Mouse (Mus musculus): ENCODE results near the gene Gm12258. TPM values are rescaled to one million over a fixed set of nuclear protein-coding genes. Genes with fewer than 3 reads are reported as not detected.
"Not testable (repeated sequence)": the region's sequence is repeated elsewhere in the genome, so short reads cannot be mapped to it uniquely, and the experiment has no call there.

The Gm12258 gene
- not detected in 2 replicates for polyA plus RNA-seq (2012; ENCODE audit: insufficient read depth, insufficient read length, low replicate concordance, missing spikeins)

DNA sequence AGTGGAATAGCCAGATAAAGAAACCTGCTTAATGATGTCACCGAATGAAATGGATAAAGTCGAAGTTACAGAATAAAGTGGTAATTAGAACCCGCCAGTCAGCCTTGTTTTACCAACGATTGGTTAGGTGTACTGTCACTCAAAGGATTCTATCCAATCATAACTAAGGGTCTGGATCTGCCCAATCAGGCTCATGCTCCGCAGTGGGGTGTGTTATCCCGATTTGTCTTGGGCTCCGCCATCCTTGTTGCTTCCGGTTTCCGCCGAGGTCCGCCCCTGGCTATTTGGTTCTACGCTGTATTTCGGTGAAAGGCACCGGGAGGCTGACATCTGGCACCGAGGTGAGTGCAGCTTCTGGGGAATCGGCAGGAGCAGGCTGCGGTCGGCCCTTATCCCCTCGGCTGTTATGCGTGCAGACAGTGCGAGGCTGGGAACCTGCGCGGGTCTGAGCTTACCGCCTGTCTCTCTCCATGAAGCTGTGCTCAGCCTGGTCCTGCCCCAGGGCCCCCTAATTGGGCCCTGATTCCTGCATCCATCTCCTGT, at the start of gene Gm12258:
Gm12258 (plus strand) TSS at position 240 of the 543 bp plus-strand sequence.
- TF ChIP-seq CTCF (IDR thresholded peaks at IDR 0.05; ENCODE audit: insufficient read depth, low read depth, low read length) (no peak), POLR2A (IDR thresholded peaks at IDR 0.05; ENCODE audit: insufficient read depth, low read depth, low read length) (peak; percentile 57; the same call in 1 of the 2 replicates)
- H3K27ac ChIP-seq (ENCODE audit: insufficient read depth, low read depth, low read length): peak within 1 kb of the TSS; percentile 73
- WGBS: under 1% methylated on average over 24 of the region's 24 CpGs
- peak within 1 kb of the TSS; percentile 79 for H3K4me3 ChIP-seq (ENCODE audit: insufficient read depth, low read depth, low read length)
- peaks cover 3% of the 10 kb centered on the region; the same call in 1 of the 2 replicates for H3K4me1 ChIP-seq (ENCODE audit: control insufficient read depth, insufficient read depth, low read length)

DNA sequence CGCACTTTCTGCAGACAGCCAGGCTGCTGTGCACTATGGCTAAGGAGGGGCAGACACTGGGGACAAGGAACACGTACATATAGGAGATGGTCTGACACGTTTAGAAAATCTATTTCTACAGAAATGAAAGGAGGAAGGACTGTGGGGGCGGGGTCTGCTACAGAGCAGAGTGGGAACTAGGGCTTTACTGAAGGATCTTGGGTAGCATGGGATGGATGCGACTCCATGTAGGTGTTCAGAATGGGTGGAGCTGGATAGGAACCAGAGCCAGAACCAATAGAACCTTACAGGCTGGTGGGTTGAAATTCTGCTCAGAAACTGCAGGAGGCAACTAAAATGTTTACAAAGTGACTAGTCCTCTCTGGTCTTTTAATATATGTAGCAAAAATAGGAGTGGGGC, 47.2 kb upstream of the Gm12258 start:
- Histone ChIP-seq H3K4me3 (ENCODE audit: insufficient read depth, low read depth, low read length) (no peak overlapping the region), H3K4me1 (ENCODE audit: control insufficient read depth, insufficient read depth, low read length) (peaks cover 10% of the 10 kb centered on the region), H3K27ac (ENCODE audit: insufficient read depth, low read depth, low read length) (no peak overlapping the region)
- WGBS: 75% methylated on average over 5 of the region's 5 CpGs
- TF ChIP-seq POLR2A (IDR thresholded peaks at IDR 0.05; ENCODE audit: insufficient read depth, low read depth, low read length) (no peak), CTCF (IDR thresholded peaks at IDR 0.05; ENCODE audit: insufficient read depth, low read depth, low read length) (no peak)

DNA sequence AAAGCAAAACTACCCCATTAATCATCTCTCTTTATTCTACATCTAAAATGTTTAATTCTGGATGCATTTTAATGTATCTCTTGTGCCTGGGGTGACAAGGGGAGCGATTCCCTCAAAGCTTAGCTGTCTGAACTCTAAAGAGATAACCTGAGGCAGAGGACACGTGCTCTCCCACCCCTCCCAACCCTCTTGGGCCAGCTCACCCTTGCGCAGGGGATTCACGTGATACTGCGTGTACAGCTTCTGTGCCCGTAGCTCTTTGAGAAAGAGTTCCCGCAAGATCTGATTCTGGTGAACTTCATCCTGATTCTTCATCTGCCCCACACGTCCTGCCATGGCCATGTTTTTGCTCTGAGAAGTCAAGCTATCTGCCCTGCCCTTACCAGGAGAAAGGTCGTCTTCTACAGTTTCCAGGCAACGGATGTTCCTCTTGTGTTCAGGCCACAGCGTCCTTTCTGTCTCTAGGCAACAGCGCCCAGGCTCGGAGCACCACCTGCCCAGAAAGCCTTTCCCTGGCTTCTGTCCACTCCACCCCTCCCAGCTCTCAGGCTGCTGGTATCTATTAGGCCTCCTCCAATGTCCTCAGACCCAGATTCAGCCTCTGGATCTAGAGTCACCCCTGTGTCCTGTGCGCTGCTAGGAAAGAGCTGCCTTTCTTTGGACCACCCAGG, 45.3 kb upstream of the Gm12258 start, which contains the start of gene Fam183b:
Fam183b (minus strand) TSS at position 403 of the 671 bp plus-strand sequence.
- 36% methylated on average over 14 of the region's 14 CpGs for WGBS
- peak within 1 kb of the TSS; percentile 0; the same call in 1 of the 2 replicates for H3K4me3 ChIP-seq (ENCODE audit: insufficient read depth, low read depth, low read length)
- peaks cover 10% of the 10 kb centered on the region for H3K4me1 ChIP-seq (ENCODE audit: control insufficient read depth, insufficient read depth, low read length)
- TF ChIP-seq POLR2A (IDR thresholded peaks at IDR 0.05; ENCODE audit: insufficient read depth, low read depth, low read length): no peak
- no peak for TF ChIP-seq CTCF (IDR thresholded peaks at IDR 0.05; ENCODE audit: insufficient read depth, low read depth, low read length)
- no peak within 1 kb of the TSS for H3K27ac ChIP-seq (ENCODE audit: insufficient read depth, low read depth, low read length)

DNA sequence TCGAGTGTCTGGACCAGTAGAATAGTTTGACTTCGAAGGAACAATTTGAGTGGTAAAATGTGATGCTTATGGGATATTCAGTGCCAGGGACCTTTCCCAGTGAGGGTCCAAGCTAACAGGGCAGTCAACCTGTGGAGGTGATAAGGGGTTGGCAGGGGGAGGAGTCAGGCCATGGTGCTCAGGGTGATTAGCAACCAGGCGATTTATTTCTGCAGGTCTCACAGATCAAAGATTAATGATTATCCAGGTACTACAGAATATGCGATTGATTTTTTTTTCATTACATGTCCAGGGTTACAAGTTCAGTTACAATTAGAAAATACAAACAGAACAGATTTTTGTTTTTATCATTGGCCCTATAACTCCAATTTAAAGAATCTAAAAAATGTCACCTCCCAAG, 43.1 kb upstream of the Gm12258 start:
- TF ChIP-seq CTCF (IDR thresholded peaks at IDR 0.05; ENCODE audit: insufficient read depth, low read depth, low read length) (no peak), POLR2A (IDR thresholded peaks at IDR 0.05; ENCODE audit: insufficient read depth, low read depth, low read length) (no peak)
- no peak overlapping the region for H3K27ac ChIP-seq (ENCODE audit: insufficient read depth, low read depth, low read length)
- 81% methylated on average over 4 of the region's 4 CpGs for WGBS

DNA sequence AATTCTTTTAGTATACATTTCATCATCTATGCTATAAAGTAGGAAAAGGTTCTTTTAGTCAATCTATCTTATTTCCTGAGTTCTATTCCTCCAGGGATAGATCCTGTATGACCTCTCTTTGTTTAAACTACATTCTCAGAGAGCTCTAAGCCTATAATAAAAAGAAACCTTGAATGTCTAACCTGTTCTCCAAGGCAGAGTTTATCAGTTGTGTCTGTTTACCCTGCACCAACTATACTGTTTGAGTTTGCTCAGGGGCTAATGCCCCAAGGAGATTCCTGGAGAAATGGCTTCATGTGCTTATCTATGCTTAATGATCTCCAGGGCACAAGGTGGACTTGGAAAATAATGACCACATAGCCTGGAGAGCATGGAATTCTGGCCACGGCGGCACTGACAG, 42.6 kb upstream of the Gm12258 start:
- 81% methylated on average over 2 of the region's 2 CpGs for WGBS
- peaks cover 10% of the 10 kb centered on the region for H3K4me1 ChIP-seq (ENCODE audit: control insufficient read depth, insufficient read depth, low read length)
- TF ChIP-seq CTCF (IDR thresholded peaks at IDR 0.05; ENCODE audit: insufficient read depth, low read depth, low read length): no peak
- no peak for TF ChIP-seq POLR2A (IDR thresholded peaks at IDR 0.05; ENCODE audit: insufficient read depth, low read depth, low read length)
- H3K27ac ChIP-seq (ENCODE audit: insufficient read depth, low read depth, low read length): no peak overlapping the region
- no peak overlapping the region for H3K4me3 ChIP-seq (ENCODE audit: insufficient read depth, low read depth, low read length)

More for the DNA sequence above, 43.1 kb upstream of the Gm12258 start:
- Histone ChIP-seq H3K4me1 (ENCODE audit: control insufficient read depth, insufficient read depth, low read length) (peaks cover 10% of the 10 kb centered on the region), H3K4me3 (ENCODE audit: insufficient read depth, low read depth, low read length) (no peak overlapping the region)

DNA sequence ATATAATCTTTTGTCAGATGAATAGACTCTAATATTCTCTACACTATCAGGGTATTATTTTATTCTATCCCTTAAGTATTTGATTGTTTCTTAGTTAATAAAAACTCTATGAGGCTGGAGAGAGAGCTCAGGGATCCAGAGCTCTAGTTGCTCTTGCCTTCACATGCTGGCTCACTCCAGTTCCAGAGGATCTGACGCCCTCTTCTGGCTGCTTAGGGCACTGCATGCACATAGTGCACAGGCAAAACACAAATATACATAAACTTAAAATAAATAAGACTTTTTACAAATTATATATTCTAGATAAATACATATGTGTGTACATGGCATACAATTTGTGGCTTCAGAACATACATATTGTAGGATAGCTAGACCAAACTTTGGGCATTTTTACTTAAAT, 35.0 kb upstream of the Gm12258 start:
- no peak overlapping the region for H3K27ac ChIP-seq (ENCODE audit: insufficient read depth, low read depth, low read length)
- WGBS: 11% methylated on average over 1 of the region's 1 CpGs
- no peaks in the 10 kb centered on the region for H3K4me1 ChIP-seq (ENCODE audit: control insufficient read depth, insufficient read depth, low read length)
- H3K4me3 ChIP-seq (ENCODE audit: insufficient read depth, low read depth, low read length): no peak overlapping the region
- TF ChIP-seq CTCF (IDR thresholded peaks at IDR 0.05; ENCODE audit: insufficient read depth, low read depth, low read length): no peak
- no peak for TF ChIP-seq POLR2A (IDR thresholded peaks at IDR 0.05; ENCODE audit: insufficient read depth, low read depth, low read length)

DNA sequence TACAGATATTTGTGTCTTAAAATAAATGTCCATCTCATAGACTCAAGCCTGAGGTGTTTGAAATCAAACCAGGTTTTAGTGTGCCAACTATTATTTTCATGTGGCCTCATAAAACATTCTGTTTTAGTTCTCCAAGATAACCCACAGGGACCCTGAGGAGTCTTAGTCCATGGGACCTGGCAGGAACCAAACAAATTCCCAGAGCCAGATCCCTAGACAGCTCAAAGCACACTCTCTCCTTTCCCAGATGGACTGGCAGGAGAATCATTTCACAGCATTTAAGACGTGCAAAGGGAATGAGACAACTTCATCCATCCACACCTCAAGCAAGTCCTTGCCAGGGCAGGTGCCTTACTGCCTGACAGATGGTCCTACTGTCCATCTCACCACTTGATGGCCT, 32.3 kb upstream of the Gm12258 start, which contains the start of gene Olfr313:
Olfr313 (plus strand) TSS at position 301 of the 400 bp plus-strand sequence.
- not testable (repeated sequence) for H3K4me1 ChIP-seq (ENCODE audit: control insufficient read depth, insufficient read depth, low read length); H3K4me3 ChIP-seq (ENCODE audit: insufficient read depth, low read depth, low read length); H3K27ac ChIP-seq (ENCODE audit: insufficient read depth, low read depth, low read length)
- WGBS: 64% methylated on average over 1 of the region's 1 CpGs

DNA sequence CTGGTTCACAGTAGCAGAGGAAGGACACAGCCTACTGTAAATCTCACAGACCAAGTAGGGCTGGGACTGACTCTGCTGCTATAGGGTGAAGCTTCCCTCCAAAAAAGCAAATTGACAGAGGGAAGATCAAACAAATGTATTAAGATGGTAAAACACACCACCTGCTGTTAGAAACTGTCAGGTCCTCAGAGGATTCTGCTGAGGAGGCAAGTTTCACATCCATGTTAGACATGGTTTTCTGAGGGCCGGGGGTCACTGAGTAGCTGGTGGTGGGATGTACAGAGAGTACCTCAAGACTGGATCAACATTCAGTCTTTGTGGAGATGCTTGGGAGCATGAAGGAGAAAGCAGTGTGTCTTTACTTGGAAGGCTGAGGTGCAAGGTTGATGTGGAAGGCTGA, 31.3 kb upstream of the Gm12258 start:
- Histone ChIP-seq H3K4me1 (ENCODE audit: control insufficient read depth, insufficient read depth, low read length) (no peaks in the 10 kb centered on the region), H3K27ac (ENCODE audit: insufficient read depth, low read depth, low read length) (no peak overlapping the region), H3K4me3 (ENCODE audit: insufficient read depth, low read depth, low read length) (no peak overlapping the region)
- 91% methylated on average over 1 of the region's 1 CpGs for WGBS
- TF ChIP-seq POLR2A (IDR thresholded peaks at IDR 0.05; ENCODE audit: insufficient read depth, low read depth, low read length) (no peak), CTCF (IDR thresholded peaks at IDR 0.05; ENCODE audit: insufficient read depth, low read depth, low read length) (no peak)

DNA sequence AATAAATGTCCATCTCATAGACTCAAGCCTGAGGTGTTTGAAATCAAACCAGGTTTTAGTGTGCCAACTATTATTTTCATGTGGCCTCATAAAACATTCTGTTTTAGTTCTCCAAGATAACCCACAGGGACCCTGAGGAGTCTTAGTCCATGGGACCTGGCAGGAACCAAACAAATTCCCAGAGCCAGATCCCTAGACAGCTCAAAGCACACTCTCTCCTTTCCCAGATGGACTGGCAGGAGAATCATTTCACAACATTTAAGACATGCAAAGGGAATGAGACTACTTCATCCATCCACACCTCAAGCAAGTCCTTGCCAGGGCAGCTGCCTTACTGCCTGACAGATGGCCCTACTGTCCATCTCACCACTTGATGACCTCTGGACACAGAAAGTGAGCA, 18.0 kb upstream of the Gm12258 start, which contains the start of gene Olfr312:
Olfr312 (plus strand) TSS at position 301 of the 400 bp plus-strand sequence.
- not testable (repeated sequence) for H3K4me1 ChIP-seq (ENCODE audit: control insufficient read depth, insufficient read depth, low read length); H3K4me3 ChIP-seq (ENCODE audit: insufficient read depth, low read depth, low read length); H3K27ac ChIP-seq (ENCODE audit: insufficient read depth, low read depth, low read length)
